In genomic region chr15:81064143-81064542, GRCm38 (mm10) we compare ENCODE assay signal across 9 mouse cellular contexts.
A peak's percentile ranks its signal among the peaks of the same experiment; 100 is the strongest.
DNase-seq lines count a peak whose midpoint lies in the region; ATAC-seq and TF ChIP-seq lines count a peak whose summit lies in the region.
"Had no signal": no experiment of that assay in that cellular context is flagged by ENCODE, and none has a peak within 500 bp of the region (broad histone marks: within the 10 kb centered on the region; RNA-seq: fewer than 3 reads in every experiment).

No protein-coding gene starts in this region.

- H3K27ac ChIP-seq in hindbrain, postnatal 0 days, result no peak overlapping the region
- H3K27ac ChIP-seq in hindbrain, embryonic 12.5 days, result no peak overlapping the region
- H3K27ac ChIP-seq: embryonic facial prominence, embryonic 15.5 days had no signal

- WGBS in hindbrain, postnatal 0 days, result 46% methylated on average over 1 of the region's 1 CpGs
- 57% methylated on average over 1 of the region's 1 CpGs for WGBS in hindbrain, embryonic 12.5 days

- H3K9ac ChIP-seq in hindbrain, postnatal 0 days (replicated peaks; ENCODE audit: low read length), result no peak overlapping the region
- no peak overlapping the region for H3K9ac ChIP-seq in hindbrain, embryonic 12.5 days
- H3K9ac ChIP-seq: embryonic facial prominence, embryonic 15.5 days had no signal

- TF ChIP-seq CTCF in hindbrain, postnatal 0 days (IDR thresholded peaks at IDR 0.05; ENCODE audit: low read depth), result peak; percentile 82

- H3K4me3 ChIP-seq in hindbrain, postnatal 0 days (ENCODE audit: low read length), result no peak overlapping the region
- no peak overlapping the region for H3K4me3 ChIP-seq in hindbrain, embryonic 12.5 days
- H3K4me3 ChIP-seq: embryonic facial prominence, embryonic 15.5 days had no signal

- H3K9me3 ChIP-seq in hindbrain, postnatal 0 days (ENCODE audit: low read length), result no peaks in the 10 kb centered on the region
- H3K9me3 ChIP-seq in hindbrain, embryonic 12.5 days (replicated peaks), result no peaks in the 10 kb centered on the region
- H3K9me3 ChIP-seq: embryonic facial prominence, embryonic 15.5 days had no signal

- H3K36me3 ChIP-seq in hindbrain, postnatal 0 days (ENCODE audit: insufficient read depth, low read length), result no peaks in the 10 kb centered on the region
- H3K36me3 ChIP-seq in hindbrain, embryonic 12.5 days, result no peaks in the 10 kb centered on the region
- H3K36me3 ChIP-seq: embryonic facial prominence, embryonic 15.5 days had no signal

- H3K27me3 ChIP-seq in hindbrain, postnatal 0 days (ENCODE audit: insufficient read depth, low read length), result no peaks in the 10 kb centered on the region
- H3K27me3 ChIP-seq in hindbrain, embryonic 12.5 days, result no peaks in the 10 kb centered on the region
- H3K27me3 ChIP-seq: embryonic facial prominence, embryonic 15.5 days had no signal

- DNase-seq in hindbrain, postnatal 0 days (ENCODE audit: low spot score), result peak; percentile 74
- DNase-seq in thymus, postnatal 14 days, result peak; percentile 47
- DNase-seq in thymus, postnatal 4 days, result no peak
- peak; percentile 58 for DNase-seq in c-Kit-positive CD71-positive TER-119-positive erythroid progenitor cells, embryonic 14.5 days (ENCODE audit: low spot score)
- DNase-seq in frontal cortex, postnatal 14 days (ENCODE audit: low spot score in 2 of 2), result no peak
- no peak for DNase-seq in Muller cell, postnatal 12 days (ENCODE audit: inconsistent ontology term)

- ATAC-seq in hindbrain, postnatal 0 days, result no peak
- no peak for ATAC-seq in hindbrain, embryonic 12.5 days (ENCODE audit: low FRiP score)
- 0 out of 2 replicates have a peak, but pooled peaks have one; percentile 61 for ATAC-seq in megakaryocyte-erythroid progenitor cell, adult 5-6 weeks (replicated peaks; ENCODE audit: low FRiP score, low TSS enrichment, poor library complexity, severe bottlenecking)

- H3K4me2 ChIP-seq in hindbrain, postnatal 0 days (ENCODE audit: low read depth, low read length), result no peak overlapping the region
- H3K4me2 ChIP-seq in hindbrain, embryonic 12.5 days (replicated peaks), result no peak overlapping the region
- H3K4me2 ChIP-seq: embryonic facial prominence, embryonic 15.5 days had no signal

- peaks cover 10% of the 10 kb centered on the region for H3K4me1 ChIP-seq in hindbrain, postnatal 0 days (ENCODE audit: insufficient read depth, low read length)
- H3K4me1 ChIP-seq in hindbrain, embryonic 12.5 days, result peaks cover 14% of the 10 kb centered on the region

Comparison
In these comparisons a context has a peak if more than half of its experiments do, and no peak if none do; other contexts are left out.
1. DNase-seq: peak in hindbrain, postnatal 0 days (single experiment), thymus, postnatal 14 days (single experiment) and c-Kit-positive CD71-positive TER-119-positive erythroid progenitor cells, embryonic 14.5 days (single experiment); none in thymus, postnatal 4 days (single experiment), frontal cortex, postnatal 14 days (0 of 2) and Muller cell, postnatal 12 days (single experiment).